Mouse (Mus musculus) spleen, postnatal 4 days (tissue): ENCODE measurements at regions not wholly inside any gene's neighbourhood (a gene's known extent, or its start where the extent isn't known, plus 50 kb on each side); places are given as distances from the start of the nearest gene placed in this dataset.
A peak's percentile ranks its signal among the peaks of the same experiment; 100 is the strongest.

ENCODE experiments used
- DNase-seq, 2 experiments: peaks; one replicate each; pipeline ENCODE4 v3.0.0; 2022; ENCODE audit warnings: low spot score in 2 of 2

- DNase-seq: no peak
These were observed 51.1 kb upstream of the Adra1b start for GRCm38 (mm10) chr11:43952151-43952550.

- no peak for DNase-seq
These were observed 57.4 kb upstream of the Adra1b start for GRCm38 (mm10) chr11:43958241-43958975.

GRCm38 (mm10) chr11:43958976-43959315 lies 57.9 kb upstream of the Adra1b start:
- no peak for DNase-seq

DNA sequence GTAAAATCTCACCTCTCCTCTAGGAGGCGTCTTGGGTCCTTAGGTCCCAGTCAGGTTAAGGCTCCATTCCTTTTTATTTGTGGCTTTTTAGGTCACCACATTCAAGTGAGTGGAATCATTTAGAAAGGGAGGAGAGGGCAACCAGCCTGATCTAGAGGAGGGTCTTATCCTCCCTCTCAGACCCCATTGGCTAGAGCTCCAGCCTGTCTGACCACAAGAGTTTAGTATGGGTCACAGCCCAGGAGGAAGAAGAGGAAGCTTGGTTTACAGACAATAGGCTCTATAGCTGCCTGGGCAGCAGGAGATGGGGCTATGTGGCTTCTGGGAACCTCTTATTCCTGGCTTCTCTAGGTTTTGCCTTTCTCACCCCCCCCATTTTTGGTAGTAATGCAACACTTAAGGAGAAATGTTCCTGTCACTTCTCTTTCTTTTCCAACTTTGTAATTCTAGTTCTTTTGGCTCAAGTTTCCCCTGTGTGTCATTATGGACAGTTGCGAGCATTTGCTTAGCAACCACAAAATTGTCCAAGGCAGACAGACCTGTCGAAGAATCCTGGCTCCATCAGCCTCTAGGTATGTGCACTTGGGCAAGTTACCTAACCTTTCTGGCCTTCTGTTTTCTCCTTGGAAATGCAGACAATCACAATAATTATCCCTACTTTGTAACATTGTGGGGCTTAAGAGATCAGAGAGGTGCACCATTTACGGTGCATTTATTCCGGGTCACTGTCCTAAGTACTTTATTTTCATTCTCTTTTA lies 59.5 kb upstream of the Adra1b start:
- no peak for DNase-seq

- no peak for DNase-seq
These were observed 60.5 kb upstream of the Adra1b start for GRCm38 (mm10) chr11:43961398-43962070.

DNA sequence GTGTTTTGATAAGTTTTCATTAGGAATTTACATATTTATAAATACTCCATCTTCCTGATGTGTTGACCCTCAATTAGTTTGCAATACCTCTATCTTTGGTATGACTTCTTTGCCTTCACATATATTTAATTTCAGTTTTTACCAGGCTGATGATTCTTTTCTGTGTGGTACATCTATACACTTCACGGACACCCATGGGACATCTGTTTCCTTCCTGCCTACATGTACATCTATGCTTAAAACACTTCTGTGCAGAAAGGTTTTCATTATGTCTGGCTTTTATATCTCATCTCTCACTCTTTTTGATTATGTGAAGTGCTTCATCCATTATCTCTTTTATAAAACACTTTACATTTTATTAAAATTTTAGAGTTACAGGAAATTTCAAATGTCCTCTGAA lies 66.8 kb upstream of the Adra1b start:
- no peak for DNase-seq

DNA sequence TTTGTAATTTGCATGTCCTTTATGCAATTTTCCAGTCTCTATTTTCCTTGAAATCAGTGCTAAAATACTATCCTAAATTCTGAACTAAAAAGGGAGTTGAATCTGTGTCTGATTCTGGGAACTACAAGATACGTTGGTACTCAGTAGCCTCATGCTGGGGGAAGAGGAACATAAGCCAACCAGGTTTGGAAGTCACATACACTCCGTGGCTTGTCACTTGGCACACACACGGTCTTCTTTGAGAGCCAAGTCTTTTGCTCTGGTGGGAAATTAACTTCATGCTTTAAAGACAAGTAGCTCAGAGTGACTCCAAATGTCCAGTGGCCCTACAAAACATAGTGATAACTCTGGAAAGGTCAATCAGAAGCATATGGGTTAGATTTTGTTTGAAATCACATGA lies 70.9 kb upstream of the Adra1b start:
- DNase-seq: no peak

- DNase-seq: no peak
These were observed 75.0 kb upstream of the Adra1b start for GRCm38 (mm10) chr11:43976024-43976423.

GRCm38 (mm10) chr11:43979406-43979805 lies 78.4 kb upstream of the Adra1b start:
- no peak for DNase-seq

GRCm38 (mm10) chr11:43980444-43980843 lies 79.4 kb upstream of the Adra1b start:
- DNase-seq: no peak

DNA sequence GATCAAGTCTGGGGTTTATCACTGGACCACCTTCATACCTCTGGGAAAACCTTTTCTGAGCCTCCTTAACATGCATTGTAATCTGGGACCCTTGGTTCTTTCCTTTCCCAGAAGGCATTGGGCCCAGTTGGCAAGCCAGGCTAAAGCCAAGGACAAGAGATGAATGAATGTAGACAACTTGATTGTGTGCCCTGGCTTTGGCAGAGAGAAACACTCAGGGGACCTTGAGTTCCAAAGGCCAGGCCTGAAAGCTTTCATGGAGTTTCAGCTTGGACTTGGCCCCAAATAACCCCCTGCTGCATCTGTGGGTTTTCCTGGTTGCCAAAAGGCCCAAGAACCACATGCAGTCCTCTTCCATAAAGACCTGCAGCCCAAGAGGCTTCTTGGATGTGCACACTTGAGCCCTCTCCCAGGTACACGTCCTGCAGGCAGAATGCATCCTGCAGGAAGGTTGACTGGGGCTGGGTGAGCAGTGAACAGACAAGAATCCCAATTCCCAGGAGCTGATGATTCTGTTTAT lies 89.0 kb upstream of the Adra1b start:
- no peak for DNase-seq

- DNase-seq: no peak
These were observed 91.0 kb upstream of the Adra1b start for GRCm38 (mm10) chr11:43992011-43992471.

DNA sequence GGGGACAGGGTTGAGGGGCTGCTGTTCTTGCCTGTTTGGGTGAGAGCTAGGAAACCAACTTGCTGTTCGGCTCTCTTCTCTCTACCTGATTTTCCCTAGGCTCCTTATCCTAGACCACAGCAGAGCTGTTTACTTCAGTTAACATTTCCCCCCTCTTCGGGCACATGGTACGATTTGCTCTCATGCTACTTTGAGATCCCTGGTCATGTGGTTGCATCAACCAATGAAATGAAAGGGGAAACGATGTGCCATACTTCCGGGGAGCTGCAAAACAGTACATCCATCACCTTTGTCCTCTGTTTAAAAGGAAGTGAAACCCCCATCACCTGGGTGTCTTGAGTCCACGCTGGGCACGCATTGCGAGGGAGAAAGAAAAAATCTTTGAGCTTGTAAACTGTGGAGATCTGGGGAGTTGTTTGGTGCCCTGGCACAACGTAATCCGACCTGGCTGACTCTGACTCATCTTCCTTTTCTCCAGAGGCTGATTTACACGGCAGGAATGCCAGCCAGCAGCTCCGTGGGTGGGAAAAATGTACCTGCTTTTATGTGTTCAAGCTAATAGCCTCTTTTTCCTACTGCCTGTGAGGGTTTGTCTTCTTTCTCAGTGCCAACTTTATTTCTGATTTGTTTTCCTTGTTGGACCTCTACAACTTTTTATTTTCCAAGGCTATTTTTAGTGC lies 97.2 kb upstream of the Adra1b start:
- no peak for DNase-seq

DNA sequence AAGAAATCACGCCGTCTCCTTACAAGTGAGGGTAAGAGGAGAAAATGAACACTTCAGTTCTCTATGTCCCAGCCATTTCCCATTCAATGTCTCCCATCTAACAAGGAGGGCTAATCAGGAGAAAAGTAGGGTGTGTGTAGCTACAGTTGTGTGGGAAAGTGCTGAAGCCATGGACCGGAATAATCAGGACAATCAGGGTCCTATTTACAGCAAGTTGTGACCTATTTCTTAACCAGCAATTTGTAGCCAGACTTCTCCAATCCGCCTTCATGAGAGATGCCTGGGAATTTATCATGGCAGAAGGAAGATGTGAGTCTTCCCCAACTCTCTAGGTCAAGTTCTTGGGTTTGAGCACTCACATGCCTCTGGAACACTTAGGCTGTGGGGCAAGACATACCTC lies 99.0 kb upstream of the Adra1b start:
- DNase-seq: no peak

DNA sequence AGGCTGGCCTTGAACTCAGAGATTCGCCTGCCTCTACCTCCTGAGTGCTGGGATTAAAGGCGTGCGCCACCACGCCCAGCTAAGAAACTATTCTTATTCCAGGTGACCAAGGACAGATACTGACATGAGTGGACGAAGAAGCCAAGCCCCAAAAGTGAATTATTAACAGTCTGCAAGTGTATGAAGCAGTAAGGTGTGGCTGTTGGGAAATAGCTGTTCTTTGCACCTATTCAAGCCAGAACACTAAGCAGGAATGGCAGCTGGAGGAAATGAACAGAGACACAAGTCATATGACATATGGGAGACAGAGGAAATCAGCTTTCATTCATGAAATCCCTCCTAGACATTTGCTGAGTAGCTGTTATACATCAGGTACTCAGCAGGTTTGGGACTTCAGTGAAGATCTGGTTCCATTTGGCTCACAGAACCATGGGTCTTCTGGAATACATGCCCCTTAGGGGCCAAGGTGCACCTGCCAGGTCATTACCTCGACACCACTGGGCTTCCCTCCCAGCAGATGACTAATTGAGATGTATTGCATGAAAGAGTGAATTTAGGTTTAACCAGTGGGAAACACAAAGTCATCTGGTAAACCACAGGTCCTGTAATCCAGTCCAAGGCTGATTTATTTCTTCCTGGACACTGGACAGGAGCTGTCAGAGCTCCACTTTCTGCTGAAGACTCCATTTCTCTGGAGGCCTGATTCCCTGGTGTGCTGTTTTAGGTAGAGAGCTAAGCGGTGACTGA lies 101.0 kb upstream of the Adra1b start:
- DNase-seq: no peak

GRCm38 (mm10) chr11:44002716-44003522 lies 101.9 kb upstream of the Adra1b start:
- DNase-seq: no peak

DNA sequence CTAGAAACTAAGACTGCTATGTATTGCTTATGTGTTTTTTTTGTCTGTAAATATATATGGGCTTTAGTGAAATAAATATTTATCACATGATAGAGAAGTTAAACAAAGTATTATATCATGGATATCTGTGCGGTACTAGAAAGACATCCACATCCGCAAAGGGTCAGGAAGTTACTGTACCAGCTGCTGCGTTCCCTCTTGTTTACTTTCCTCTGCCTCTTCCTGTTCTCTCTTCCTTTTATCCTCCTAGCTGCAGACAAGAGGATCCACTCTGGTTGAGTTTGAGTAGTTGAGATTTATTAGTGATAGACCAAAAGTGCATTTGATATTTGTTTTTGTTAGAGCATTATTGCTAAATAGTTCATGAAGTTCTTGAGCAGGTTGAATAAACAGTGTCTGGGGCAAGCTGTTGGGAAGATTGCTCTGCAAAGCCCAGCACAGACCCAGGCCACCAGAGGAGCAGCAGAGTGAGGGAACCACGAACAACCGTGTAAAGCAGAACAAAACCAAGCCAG lies 106.6 kb upstream of the Adra1b start:
- no peak for DNase-seq

- DNase-seq: peak in 1 of 2 experiments; percentile 10
These were observed 111.3 kb upstream of the Adra1b start for GRCm38 (mm10) chr11:44012314-44012713.

- DNase-seq: no peak
These were observed 112.8 kb upstream of the Adra1b start for GRCm38 (mm10) chr11:44013841-44014240.

GRCm38 (mm10) chr11:44021638-44022037 lies 120.6 kb upstream of the Adra1b start:
- no peak for DNase-seq
